Mouse (Mus musculus): Measurements from ENCODE around the gene Sgcb. TPM values are rescaled to one million over a fixed set of nuclear protein-coding genes. Genes with fewer than 3 reads are reported as not detected.

The Sgcb gene
- polyA plus RNA-seq, 1 experiment from 2014 or later = 32.1 TPM

GRCm38 (mm10) chr5:73626842-73627241, 20.7 kb downstream of the Sgcb start:
- H3K4me2 ChIP-seq (ENCODE audit: low read depth, low read length) = no peak overlapping the region
- no peaks in the 10 kb centered on the region for H3K36me3 ChIP-seq (ENCODE audit: control insufficient read depth, insufficient read depth, low read length)
- ATAC-seq (ENCODE audit: insufficient read depth, low FRiP score) = no peak
- H3K4me1 ChIP-seq (ENCODE audit: control insufficient read depth, insufficient read depth, low read length) = no peaks in the 10 kb centered on the region
- no peak overlapping the region for H3K27ac ChIP-seq (ENCODE audit: low read length)
- 91% methylated on average over 7 of the region's 7 CpGs for WGBS
- H3K9ac ChIP-seq (ENCODE audit: low read length) = no peak overlapping the region
- no peaks in the 10 kb centered on the region for H3K9me3 ChIP-seq (replicated peaks; ENCODE audit: control insufficient read depth, low read length)
- no peaks in the 10 kb centered on the region for H3K27me3 ChIP-seq (ENCODE audit: control insufficient read depth, insufficient read depth, low read length)
- H3K4me3 ChIP-seq (replicated peaks; ENCODE audit: low read length) = no peak overlapping the region

- Histone ChIP-seq H3K4me2 (ENCODE audit: low read depth, low read length) (no peak overlapping the region), H3K4me1 (ENCODE audit: control insufficient read depth, insufficient read depth, low read length) (no peaks in the 10 kb centered on the region), H3K36me3 (ENCODE audit: control insufficient read depth, insufficient read depth, low read length) (no peaks in the 10 kb centered on the region), H3K9me3 (replicated peaks; ENCODE audit: control insufficient read depth, low read length) (no peaks in the 10 kb centered on the region), H3K4me3 (replicated peaks; ENCODE audit: low read length) (no peak overlapping the region), H3K27me3 (ENCODE audit: control insufficient read depth, insufficient read depth, low read length) (no peaks in the 10 kb centered on the region), H3K9ac (ENCODE audit: low read length) (no peak overlapping the region), H3K27ac (ENCODE audit: low read length) (no peak overlapping the region)
- WGBS = 65% methylated on average over 1 of the region's 1 CpGs
- no peak for ATAC-seq (ENCODE audit: insufficient read depth, low FRiP score)
Measured at GRCm38 (mm10) chr5:73625505-73625904, 22.1 kb downstream of the Sgcb start.

DNA sequence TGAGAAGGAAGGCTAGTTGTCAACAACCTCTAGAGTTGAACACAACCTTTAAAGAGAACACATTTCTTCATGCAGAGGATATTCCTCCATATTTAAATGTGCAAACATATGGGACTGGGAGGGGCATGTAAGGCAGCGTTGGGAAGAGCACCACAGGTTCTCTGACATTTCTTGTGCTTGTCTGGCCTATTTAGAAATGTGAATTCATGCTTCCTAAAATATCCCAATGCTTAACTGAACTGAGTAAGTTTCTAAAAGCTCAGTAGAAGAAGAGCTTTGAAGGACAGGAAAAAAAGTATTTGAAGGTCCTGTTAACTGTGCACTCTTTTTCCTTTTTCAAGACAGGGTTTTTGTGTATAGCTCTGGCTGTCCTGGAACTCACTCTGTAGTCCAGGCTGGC, 28.6 kb downstream of the Sgcb start:
- WGBS = 67% methylated on average over 1 of the region's 1 CpGs
- H3K27ac ChIP-seq (ENCODE audit: low read length) = no peak overlapping the region
- no peaks in the 10 kb centered on the region for H3K9me3 ChIP-seq (replicated peaks; ENCODE audit: control insufficient read depth, low read length)
- no peaks in the 10 kb centered on the region for H3K27me3 ChIP-seq (ENCODE audit: control insufficient read depth, insufficient read depth, low read length)
- no peak overlapping the region for H3K9ac ChIP-seq (ENCODE audit: low read length)
- H3K4me1 ChIP-seq (ENCODE audit: control insufficient read depth, insufficient read depth, low read length) = no peaks in the 10 kb centered on the region
- no peak overlapping the region for H3K4me3 ChIP-seq (replicated peaks; ENCODE audit: low read length)
- no peak for ATAC-seq (ENCODE audit: insufficient read depth, low FRiP score)
- H3K4me2 ChIP-seq (ENCODE audit: low read depth, low read length) = no peak overlapping the region
- no peaks in the 10 kb centered on the region for H3K36me3 ChIP-seq (ENCODE audit: control insufficient read depth, insufficient read depth, low read length)

GRCm38 (mm10) chr5:73615211-73615610, 32.4 kb downstream of the Sgcb start:
- H3K27ac ChIP-seq (ENCODE audit: low read length) = no peak overlapping the region
- no peak for ATAC-seq (ENCODE audit: insufficient read depth, low FRiP score)
- no peak overlapping the region for H3K4me3 ChIP-seq (replicated peaks; ENCODE audit: low read length)
- H3K9me3 ChIP-seq (replicated peaks; ENCODE audit: control insufficient read depth, low read length) = no peaks in the 10 kb centered on the region
- 75% methylated on average over 7 of the region's 7 CpGs for WGBS
- H3K4me1 ChIP-seq (ENCODE audit: control insufficient read depth, insufficient read depth, low read length) = no peaks in the 10 kb centered on the region
- H3K27me3 ChIP-seq (ENCODE audit: control insufficient read depth, insufficient read depth, low read length) = no peaks in the 10 kb centered on the region
- no peak overlapping the region for H3K9ac ChIP-seq (ENCODE audit: low read length)
- H3K36me3 ChIP-seq (ENCODE audit: control insufficient read depth, insufficient read depth, low read length) = no peaks in the 10 kb centered on the region
- no peak overlapping the region for H3K4me2 ChIP-seq (ENCODE audit: low read depth, low read length)

DNA sequence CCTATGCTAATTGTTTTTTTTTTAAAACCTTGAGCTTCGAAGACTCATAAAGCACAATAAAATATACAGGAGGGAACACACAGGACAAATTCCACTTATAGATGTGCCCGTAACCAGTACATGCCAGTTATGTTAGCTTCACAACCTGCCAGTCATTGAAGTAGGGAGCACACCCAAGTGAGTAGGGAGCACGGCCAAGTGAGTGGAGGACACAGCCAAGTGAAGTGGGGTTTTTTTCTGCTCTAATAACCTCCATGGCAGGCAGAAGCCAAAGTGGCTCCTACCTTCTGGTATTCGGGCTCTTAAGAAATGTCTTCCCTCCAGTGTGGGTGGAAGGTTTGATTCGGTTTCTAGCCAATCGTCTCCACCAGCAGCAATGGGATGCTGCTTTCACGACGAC, 34.3 kb downstream of the Sgcb start:
- no peak overlapping the region for H3K4me3 ChIP-seq (replicated peaks; ENCODE audit: low read length)
- H3K9ac ChIP-seq (ENCODE audit: low read length) = no peak overlapping the region
- ATAC-seq (ENCODE audit: insufficient read depth, low FRiP score) = no peak
- H3K27ac ChIP-seq (ENCODE audit: low read length) = no peak overlapping the region
- H3K4me2 ChIP-seq (ENCODE audit: low read depth, low read length) = no peak overlapping the region
- WGBS = 86% methylated on average over 8 of the region's 8 CpGs
- H3K9me3 ChIP-seq (replicated peaks; ENCODE audit: control insufficient read depth, low read length) = no peaks in the 10 kb centered on the region
- no peaks in the 10 kb centered on the region for H3K4me1 ChIP-seq (ENCODE audit: control insufficient read depth, insufficient read depth, low read length)
- no peaks in the 10 kb centered on the region for H3K36me3 ChIP-seq (ENCODE audit: control insufficient read depth, insufficient read depth, low read length)
- H3K27me3 ChIP-seq (ENCODE audit: control insufficient read depth, insufficient read depth, low read length) = no peaks in the 10 kb centered on the region

- Histone ChIP-seq H3K9ac (ENCODE audit: low read length) (no peak overlapping the region), H3K4me3 (replicated peaks; ENCODE audit: low read length) (no peak overlapping the region)
- 94% methylated on average over 4 of the region's 4 CpGs for WGBS
Measured at GRCm38 (mm10) chr5:73611071-73611470, 36.5 kb downstream of the Sgcb start.

DNA sequence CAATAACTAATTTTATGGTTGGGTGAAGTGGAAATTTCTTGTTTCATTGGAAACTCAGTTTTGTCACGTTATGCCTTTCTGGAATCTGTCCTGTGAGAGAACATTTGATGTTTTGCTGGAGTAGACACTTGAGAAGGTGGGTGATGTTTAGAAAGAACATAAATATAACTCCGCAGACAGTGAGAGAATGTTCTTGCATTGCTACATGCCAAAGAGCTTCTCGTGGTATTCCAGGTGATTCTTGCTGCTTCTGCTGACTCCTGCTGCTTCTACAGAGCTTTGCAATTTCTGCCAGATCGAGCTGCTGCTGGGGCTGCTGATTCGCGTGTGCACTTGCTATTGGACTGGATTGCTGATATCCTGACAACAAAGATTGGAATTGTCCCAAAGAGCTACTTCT, 42.6 kb downstream of the Sgcb start:
- ATAC-seq (ENCODE audit: insufficient read depth, low FRiP score) = no peak
- no peaks in the 10 kb centered on the region for H3K27me3 ChIP-seq (ENCODE audit: control insufficient read depth, insufficient read depth, low read length)
- H3K9ac ChIP-seq (ENCODE audit: low read length) = no peak overlapping the region
- H3K27ac ChIP-seq (ENCODE audit: low read length) = no peak overlapping the region
- no peaks in the 10 kb centered on the region for H3K4me1 ChIP-seq (ENCODE audit: control insufficient read depth, insufficient read depth, low read length)
- H3K36me3 ChIP-seq (ENCODE audit: control insufficient read depth, insufficient read depth, low read length) = no peaks in the 10 kb centered on the region
- H3K9me3 ChIP-seq (replicated peaks; ENCODE audit: control insufficient read depth, low read length) = no peaks in the 10 kb centered on the region
- WGBS = 83% methylated on average over 6 of the region's 6 CpGs
- no peak overlapping the region for H3K4me3 ChIP-seq (replicated peaks; ENCODE audit: low read length)
- H3K4me2 ChIP-seq (ENCODE audit: low read depth, low read length) = no peak overlapping the region

More at GRCm38 (mm10) chr5:73611071-73611470, 36.5 kb downstream of the Sgcb start:
- Histone ChIP-seq H3K27ac (ENCODE audit: low read length) (no peak overlapping the region), H3K4me1 (ENCODE audit: control insufficient read depth, insufficient read depth, low read length) (no peaks in the 10 kb centered on the region), H3K4me2 (ENCODE audit: low read depth, low read length) (no peak overlapping the region), H3K27me3 (ENCODE audit: control insufficient read depth, insufficient read depth, low read length) (no peaks in the 10 kb centered on the region), H3K9me3 (replicated peaks; ENCODE audit: control insufficient read depth, low read length) (no peaks in the 10 kb centered on the region), H3K36me3 (ENCODE audit: control insufficient read depth, insufficient read depth, low read length) (no peaks in the 10 kb centered on the region)
- no peak for ATAC-seq (ENCODE audit: insufficient read depth, low FRiP score)

GRCm38 (mm10) chr5:73604542-73604941, 43.0 kb downstream of the Sgcb start:
- Histone ChIP-seq H3K36me3 (ENCODE audit: control insufficient read depth, insufficient read depth, low read length) (no peaks in the 10 kb centered on the region), H3K4me3 (replicated peaks; ENCODE audit: low read length) (no peak overlapping the region), H3K27ac (ENCODE audit: low read length) (no peak overlapping the region), H3K27me3 (ENCODE audit: control insufficient read depth, insufficient read depth, low read length) (no peaks in the 10 kb centered on the region), H3K4me2 (ENCODE audit: low read depth, low read length) (no peak overlapping the region), H3K4me1 (ENCODE audit: control insufficient read depth, insufficient read depth, low read length) (no peaks in the 10 kb centered on the region), H3K9ac (ENCODE audit: low read length) (no peak overlapping the region), H3K9me3 (replicated peaks; ENCODE audit: control insufficient read depth, low read length) (no peaks in the 10 kb centered on the region)
- ATAC-seq (ENCODE audit: insufficient read depth, low FRiP score) = no peak
- 90% methylated on average over 6 of the region's 6 CpGs for WGBS

DNA sequence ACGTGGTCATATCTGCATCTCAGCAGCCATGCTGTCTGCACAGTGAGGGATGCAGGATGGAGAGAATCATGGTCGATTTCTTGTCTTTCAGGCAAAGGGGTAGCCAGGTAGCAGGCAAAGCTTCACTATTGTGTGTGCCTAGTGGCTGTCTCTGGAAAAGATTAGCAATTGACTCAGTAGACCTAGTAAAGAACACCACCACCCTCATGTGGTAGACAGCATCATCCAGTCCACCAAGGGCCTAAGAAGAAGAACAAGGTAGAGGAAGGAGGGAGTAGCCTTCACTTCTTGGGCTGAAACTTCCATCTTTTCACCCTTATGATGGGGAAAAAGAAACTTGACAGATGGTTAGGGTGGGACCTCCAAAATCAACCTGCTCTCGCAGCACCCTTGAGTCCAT, 44.7 kb downstream of the Sgcb start:
- no peak overlapping the region for H3K4me3 ChIP-seq (replicated peaks; ENCODE audit: low read length)
- no peak overlapping the region for H3K9ac ChIP-seq (ENCODE audit: low read length)
- H3K4me1 ChIP-seq (ENCODE audit: control insufficient read depth, insufficient read depth, low read length) = no peaks in the 10 kb centered on the region
- no peak for ATAC-seq (ENCODE audit: insufficient read depth, low FRiP score)
- H3K36me3 ChIP-seq (ENCODE audit: control insufficient read depth, insufficient read depth, low read length) = no peaks in the 10 kb centered on the region
- no peaks in the 10 kb centered on the region for H3K9me3 ChIP-seq (replicated peaks; ENCODE audit: control insufficient read depth, low read length)
- no peak overlapping the region for H3K27ac ChIP-seq (ENCODE audit: low read length)
- no peak overlapping the region for H3K4me2 ChIP-seq (ENCODE audit: low read depth, low read length)
- 77% methylated on average over 3 of the region's 3 CpGs for WGBS
- no peaks in the 10 kb centered on the region for H3K27me3 ChIP-seq (ENCODE audit: control insufficient read depth, insufficient read depth, low read length)

- no peak overlapping the region for H3K27ac ChIP-seq (ENCODE audit: low read length)
- no peak overlapping the region for H3K4me2 ChIP-seq (ENCODE audit: low read depth, low read length)
- H3K9ac ChIP-seq (ENCODE audit: low read length) = no peak overlapping the region
- H3K27me3 ChIP-seq (ENCODE audit: control insufficient read depth, insufficient read depth, low read length) = no peaks in the 10 kb centered on the region
- 68% methylated on average over 8 of the region's 8 CpGs for WGBS
- H3K4me1 ChIP-seq (ENCODE audit: control insufficient read depth, insufficient read depth, low read length) = no peaks in the 10 kb centered on the region
- H3K4me3 ChIP-seq (replicated peaks; ENCODE audit: low read length) = no peak overlapping the region
- no peak for ATAC-seq (ENCODE audit: insufficient read depth, low FRiP score)
- H3K36me3 ChIP-seq (ENCODE audit: control insufficient read depth, insufficient read depth, low read length) = no peaks in the 10 kb centered on the region
- H3K9me3 ChIP-seq (replicated peaks; ENCODE audit: control insufficient read depth, low read length) = no peaks in the 10 kb centered on the region
Measured at GRCm38 (mm10) chr5:73601361-73601763, 46.2 kb downstream of the Sgcb start.
